Mouse (Mus musculus): ENCODE data around the gene Tk1.

GRCm38 (mm10) chr11:117855975-117856374 is 30.1 kb upstream of the Tk1 start:
- no peak for TF ChIP-seq POLR2A (IDR thresholded peaks at IDR 0.05; ENCODE audit: low read depth, low read length)
- TF ChIP-seq CTCF (IDR thresholded peaks at IDR 0.05; ENCODE audit: extremely low read depth, insufficient read depth, insufficient read length, insufficient replicate concordance) = no peak
